Mouse (Mus musculus) left cerebral cortex, adult 18-20 months (tissue): ENCODE measurements around the gene Ccdc24. TPM values are rescaled to one million over a fixed set of nuclear protein-coding genes. Genes with fewer than 3 reads are reported as not detected.

ENCODE experiments used
- DNase-seq, 2 experiments: peaks; one replicate each; pipeline ENCODE4 v3.0.0; 2021 to 2022; ENCODE audit warnings: low spot score in 2 of 2, mixed read lengths in 1 of 2
- long read RNA-seq, 2 experiments: library from polyadenylated mRNA; stranded (forward); transcript quantifications; one replicate each; pipeline ENCODE4 v2.0.0; 2021
- total RNA-seq, 2 experiments: library from RNA; stranded (reverse); gene quantifications; 2 replicates each; pipeline ENCODE4 v1.2.3; 2021

Ccdc24 gene
- total RNA-seq = under 1 TPM; 0.37 to 0.84 TPM
- long read RNA-seq, experiment 1, partial matches to known transcripts = 1 of 2 reads
- long read RNA-seq, experiment 1, other reads (novel, unspliced or antisense) = 0 of 2 reads
- long read RNA-seq, experiment 2 = 0 reads

DNA sequence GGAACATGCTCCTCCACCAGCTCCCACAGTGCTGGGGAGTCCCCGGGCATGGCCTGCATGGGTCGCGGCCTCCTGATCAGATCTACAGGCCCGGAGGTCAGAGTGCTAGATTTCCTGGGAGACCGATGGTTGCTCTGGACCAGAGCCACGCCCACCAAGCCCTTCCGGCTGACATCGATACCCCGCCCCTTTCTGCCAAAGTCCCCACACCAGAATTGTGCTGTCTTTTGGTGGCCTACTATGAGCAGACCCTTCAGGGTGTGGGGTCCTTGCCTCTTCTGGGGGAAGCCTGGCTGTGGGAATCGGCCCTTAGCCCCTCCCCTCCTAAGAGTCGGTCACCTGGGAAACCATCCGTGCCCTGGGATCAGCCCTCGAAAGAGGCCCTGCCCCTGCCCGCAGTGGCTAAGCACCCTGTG lies at the start of gene Ccdc24:
Gene Ccdc24, minus strand, starts transcription at position 87 of the 416 bp plus-strand sequence.
- no peak for DNase-seq

- no peak for DNase-seq
Observed at GRCm38 (mm10) chr4:117921358-117921757, 49.0 kb upstream of the Ccdc24 start.

DNA sequence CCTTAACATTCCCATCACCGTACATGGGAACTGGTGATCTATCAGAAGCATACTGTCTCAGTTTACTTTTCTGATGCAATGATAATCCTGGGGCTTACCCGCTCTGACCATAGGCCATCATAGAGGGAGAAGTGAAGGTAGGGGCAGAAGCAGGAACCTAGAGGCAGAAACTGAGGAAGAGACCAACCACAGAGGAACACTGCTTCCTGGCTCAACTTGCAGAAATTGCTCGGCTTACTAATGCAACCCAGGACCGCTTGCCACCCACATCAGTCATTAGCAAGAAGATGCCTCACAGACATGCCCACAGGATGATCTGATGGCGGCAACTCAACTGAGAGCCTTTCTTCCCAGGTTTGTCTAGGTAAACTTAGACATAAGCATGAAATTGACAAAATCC lies 46.4 kb upstream of the Ccdc24 start:
- DNase-seq = no peak

- no peak for DNase-seq
Observed at GRCm38 (mm10) chr4:117918261-117918660, 45.9 kb upstream of the Ccdc24 start.

DNA sequence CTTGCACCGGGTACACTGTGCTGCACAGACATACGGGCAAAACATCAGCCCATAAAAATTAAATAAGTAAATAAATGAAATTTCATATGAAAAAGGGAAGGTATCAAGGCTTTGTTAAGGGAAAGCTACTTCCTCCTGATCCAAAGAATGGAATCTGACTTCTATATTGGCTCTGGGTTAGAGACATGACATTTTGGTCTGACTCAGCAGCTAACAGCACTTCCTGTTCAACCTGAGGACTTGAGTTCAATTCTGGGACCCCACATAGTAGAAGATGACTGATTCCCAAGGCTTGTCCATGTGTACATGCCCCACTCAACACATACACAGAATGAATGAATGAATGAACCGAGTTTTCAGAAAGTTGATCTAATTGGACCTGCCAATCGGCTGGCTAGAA lies 45.5 kb upstream of the Ccdc24 start:
- no peak for DNase-seq

DNA sequence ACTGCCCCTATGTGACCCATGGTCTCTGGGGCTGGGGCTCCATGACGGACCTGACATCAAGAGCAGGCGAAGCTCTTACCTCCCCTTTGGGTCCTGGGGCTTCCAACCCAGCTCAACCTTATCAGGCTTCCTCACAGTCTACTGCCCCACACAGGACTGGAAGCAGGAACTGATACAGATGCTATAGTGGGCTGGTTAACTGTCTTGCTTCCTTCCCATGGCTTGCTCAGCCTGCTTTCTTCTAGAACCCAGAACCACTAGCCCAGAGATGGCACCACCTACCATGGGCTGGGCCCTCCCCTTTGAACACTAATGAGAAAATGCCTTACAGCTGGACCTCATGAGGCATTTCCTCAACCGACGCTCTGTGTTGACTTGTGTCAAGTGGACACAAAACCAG lies 45.0 kb upstream of the Ccdc24 start:
- DNase-seq = no peak

DNA sequence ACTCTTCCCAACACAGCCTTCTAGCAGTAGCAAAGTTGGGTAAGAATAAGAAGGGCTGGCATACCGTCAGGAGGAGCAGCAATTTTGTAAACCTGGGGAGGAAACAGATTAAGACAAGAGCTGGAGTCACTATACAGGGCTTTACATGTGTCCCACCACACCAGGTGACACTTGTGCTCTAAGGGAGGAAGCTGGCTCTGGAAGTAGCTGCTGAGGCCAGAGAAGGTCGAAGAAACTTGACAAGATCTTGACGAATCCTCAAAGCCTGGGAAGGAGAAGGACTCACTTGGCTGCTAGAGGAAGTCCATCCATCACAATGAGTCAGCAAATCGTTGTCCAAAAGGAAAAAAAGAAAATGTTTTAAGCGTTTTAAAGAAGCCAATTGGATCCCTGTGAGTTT lies 44.0 kb upstream of the Ccdc24 start:
- DNase-seq = no peak

- DNase-seq = no peak
Observed at GRCm38 (mm10) chr4:117915489-117916105, 43.2 kb upstream of the Ccdc24 start.

DNA sequence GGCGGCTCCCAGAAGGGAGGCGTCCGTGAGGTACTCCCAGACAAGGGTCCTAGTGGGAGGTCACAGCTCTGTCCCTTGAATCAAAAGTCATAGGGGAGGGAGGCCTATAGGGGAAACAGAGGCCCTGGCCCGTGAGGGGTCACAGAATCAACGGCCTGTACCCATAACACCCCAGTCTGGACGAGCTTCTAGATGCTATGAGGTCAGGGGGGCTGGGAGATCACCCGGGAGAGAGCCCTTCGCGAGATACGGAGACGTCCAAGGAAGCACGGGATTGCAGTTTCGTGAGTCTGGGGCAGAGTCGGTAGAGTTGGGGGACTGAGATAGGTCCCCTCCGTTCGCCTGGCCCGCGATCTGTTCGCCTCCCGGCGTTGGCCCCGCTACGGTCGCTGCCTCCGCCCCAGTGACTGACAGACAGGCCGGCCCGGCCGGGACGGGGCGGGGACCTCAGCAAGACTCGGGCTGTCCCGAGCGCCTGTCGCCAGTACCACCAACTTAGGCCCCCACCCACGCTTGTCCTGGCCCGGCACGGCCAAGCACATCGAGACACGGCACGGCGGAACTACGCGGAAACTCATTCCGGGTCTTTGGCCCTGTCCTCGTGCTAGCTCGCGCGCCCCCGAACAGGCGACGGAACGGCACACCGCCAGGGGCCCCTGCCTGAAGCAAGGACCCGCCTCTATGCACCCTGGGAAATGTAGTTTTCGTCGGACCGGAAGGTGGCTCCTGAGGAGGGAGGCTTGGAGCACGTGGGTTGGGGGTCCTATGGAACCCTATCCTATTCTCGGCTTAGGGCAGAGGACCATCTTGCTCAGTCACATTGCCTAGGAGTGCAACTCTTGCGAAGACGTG lies 42.5 kb upstream of the Ccdc24 start, which contains the start of gene Ipo13:
Gene Ipo13, minus strand, starts transcription at position 409 of the 852 bp plus-strand sequence.
- DNase-seq = peak; percentile 89 to 93

DNA sequence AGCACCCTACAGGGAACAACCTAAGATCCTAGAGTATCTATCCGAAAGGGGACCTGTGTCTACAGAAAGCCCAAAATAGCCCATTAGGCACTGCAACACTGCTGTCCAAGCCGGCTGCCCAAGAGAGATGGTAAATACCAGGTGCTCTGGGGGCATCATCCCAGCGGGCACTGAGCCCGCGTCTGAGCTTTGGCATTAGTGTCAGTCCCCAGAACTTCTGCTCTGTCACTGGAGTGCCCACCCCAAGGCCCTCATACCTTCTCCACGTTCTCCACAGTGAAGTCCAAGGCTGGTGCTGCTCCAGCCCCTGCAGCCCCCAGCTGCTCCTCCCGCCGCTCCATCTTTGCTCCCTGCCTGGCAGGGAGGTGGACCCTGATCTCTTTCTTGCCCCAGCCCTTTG lies 41.7 kb upstream of the Ccdc24 start:
- DNase-seq = no peak

DNA sequence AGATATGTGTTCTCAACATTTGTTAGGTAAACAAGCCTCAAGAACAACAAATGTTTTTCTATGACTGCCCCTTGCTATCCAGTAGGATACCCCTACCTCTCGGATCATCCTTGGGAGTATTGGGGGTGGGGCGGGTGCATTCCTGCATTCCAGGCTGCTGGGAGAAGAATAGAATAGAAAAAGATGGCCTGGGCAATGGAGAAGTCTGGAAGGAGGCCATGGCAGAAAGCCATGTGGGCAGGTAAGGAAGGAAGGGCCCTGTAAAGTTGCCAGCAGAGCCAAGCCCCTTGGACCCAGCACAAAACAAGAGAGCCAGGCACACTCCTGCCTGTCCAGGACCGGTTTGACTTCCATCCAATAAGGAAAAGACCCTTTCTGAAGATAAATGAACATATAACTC lies 41.1 kb upstream of the Ccdc24 start:
- no peak for DNase-seq

- DNase-seq = no peak
Observed at GRCm38 (mm10) chr4:117912685-117913273, 40.4 kb upstream of the Ccdc24 start.

DNA sequence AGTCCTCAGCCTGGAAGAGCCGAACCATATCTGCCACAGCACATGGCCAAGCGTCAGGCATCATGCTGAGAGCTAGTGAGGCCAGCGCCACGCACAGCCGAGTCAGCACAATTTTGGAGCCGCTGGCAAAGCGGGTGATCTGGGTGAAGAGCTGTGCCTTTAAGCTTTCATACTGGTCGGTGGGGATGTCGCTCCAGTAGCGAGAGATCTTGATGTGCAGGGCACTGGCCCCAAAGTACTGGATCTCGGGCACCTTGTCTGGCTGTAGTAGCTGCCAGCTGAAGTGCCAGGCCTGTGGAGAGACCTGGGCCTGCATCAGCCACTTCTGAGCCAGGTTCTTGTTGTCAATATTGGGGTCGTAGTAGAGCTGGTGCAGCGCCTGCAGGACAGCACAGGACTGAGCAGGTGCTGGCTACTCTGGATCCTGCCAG lies 39.8 kb upstream of the Ccdc24 start:
- DNase-seq = no peak

GRCm38 (mm10) chr4:117908834-117909453 lies 36.6 kb upstream of the Ccdc24 start:
- DNase-seq = no peak

DNA sequence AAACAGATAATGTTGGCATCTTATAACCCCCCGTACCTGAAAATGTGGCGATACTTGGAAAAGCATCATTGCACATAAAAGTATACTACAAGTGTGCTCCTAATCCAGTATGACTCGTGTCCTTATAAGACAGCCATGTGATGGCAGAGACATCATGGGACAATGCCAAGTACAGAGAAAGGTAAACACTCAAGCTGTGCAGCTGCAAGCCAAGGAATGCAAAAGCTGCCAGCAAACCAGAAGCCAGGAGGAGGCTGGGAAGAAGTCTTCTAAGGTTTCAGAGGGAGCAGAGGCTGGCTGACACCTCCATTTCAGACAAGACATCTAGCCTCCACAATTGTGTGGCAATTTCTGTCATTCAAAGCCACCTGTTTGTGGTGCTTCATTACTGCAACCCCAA lies 33.8 kb upstream of the Ccdc24 start:
- DNase-seq = no peak

DNA sequence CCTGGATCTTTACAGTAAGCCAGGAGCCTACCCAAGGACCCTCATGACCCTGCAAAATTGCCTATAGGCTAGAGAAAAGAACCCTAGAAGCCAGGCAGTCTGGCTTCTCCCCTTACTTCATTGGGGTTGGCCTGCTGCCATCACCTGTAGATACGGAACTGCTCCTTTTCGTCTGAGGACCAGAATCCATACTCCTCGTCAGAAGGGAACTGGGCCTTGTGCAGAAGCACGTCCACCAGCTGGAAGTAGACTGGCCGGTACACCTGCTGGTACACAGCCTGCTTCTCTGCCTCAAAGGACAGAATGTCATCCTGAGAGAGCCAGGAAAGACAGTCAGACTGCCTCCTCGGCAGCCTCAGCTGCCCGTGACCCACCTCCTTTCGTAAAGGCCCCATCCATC lies 32.4 kb upstream of the Ccdc24 start:
- no peak for DNase-seq

GRCm38 (mm10) chr4:117904094-117904493 lies 31.7 kb upstream of the Ccdc24 start:
- peak in 1 of 2 experiments; percentile 65 for DNase-seq

DNA sequence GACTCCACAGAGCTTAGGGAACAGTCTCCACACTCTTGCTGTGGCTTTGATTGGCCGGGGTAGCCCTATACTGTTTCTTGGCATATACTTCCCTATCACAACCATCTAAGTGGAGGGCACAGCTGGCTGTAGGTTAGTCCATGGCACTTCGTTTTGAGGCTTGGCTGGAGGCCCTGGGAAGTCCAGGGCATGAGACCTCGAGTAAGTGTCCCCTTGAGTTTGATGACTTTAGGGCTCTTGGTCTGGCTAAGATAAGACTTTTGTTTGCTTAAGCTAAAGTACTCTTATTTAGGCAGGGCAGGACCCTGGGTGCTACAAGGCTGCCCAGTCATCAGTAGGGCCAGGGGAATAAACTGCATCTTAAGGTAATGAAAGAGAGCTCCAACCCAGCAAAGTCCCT lies 25.8 kb upstream of the Ccdc24 start:
- no peak for DNase-seq

- DNase-seq = no peak
Observed at GRCm38 (mm10) chr4:117896031-117896430, 23.7 kb upstream of the Ccdc24 start.

- no peak for DNase-seq
Observed at GRCm38 (mm10) chr4:117895339-117895738, 23.0 kb upstream of the Ccdc24 start.

- no peak for DNase-seq
Observed at GRCm38 (mm10) chr4:117894601-117895000, 22.2 kb upstream of the Ccdc24 start.
